Mouse (Mus musculus): Measurements from ENCODE around the gene B230307C23Rik. TPM values are rescaled to one million over a fixed set of nuclear protein-coding genes. Genes with fewer than 3 reads are reported as not detected.

B230307C23Rik gene
- polyA plus RNA-seq, 1 experiment: 13.6 TPM

GRCm38 (mm10) chr16:97958401-97958973, 38.6 kb upstream of the B230307C23Rik start:
- Histone ChIP-seq H3K27ac (ENCODE audit: control insufficient read depth, insufficient read depth, low read depth, low read length, poor library complexity) (no peak overlapping the region), H3K4me3 (replicated peaks; ENCODE audit: control insufficient read depth, low read depth, low read length) (no peak overlapping the region), H3K4me1 (ENCODE audit: control insufficient read depth, insufficient read depth, low read length) (no peaks in the 10 kb centered on the region)
- TF ChIP-seq CTCF (IDR thresholded peaks at IDR 0.05; ENCODE audit: control insufficient read depth, insufficient read depth, low read length): no peak
- no peak for TF ChIP-seq POLR2A (IDR thresholded peaks at IDR 0.05; ENCODE audit: borderline replicate concordance, control insufficient read depth, low read depth, low read length)

- whole genome bisulfite sequencing: 65% methylated on average over 3 of the region's 3 CpGs
- no peak overlapping the region for H3K27ac ChIP-seq (ENCODE audit: control insufficient read depth, insufficient read depth, low read depth, low read length, poor library complexity)
- H3K4me1 ChIP-seq (ENCODE audit: control insufficient read depth, insufficient read depth, low read length): peaks cover 1% of the 10 kb centered on the region; the same call in 1 of the 2 replicates
- TF ChIP-seq POLR2A (IDR thresholded peaks at IDR 0.05; ENCODE audit: borderline replicate concordance, control insufficient read depth, low read depth, low read length) (no peak), CTCF (IDR thresholded peaks at IDR 0.05; ENCODE audit: control insufficient read depth, insufficient read depth, low read length) (no peak)
- no peak overlapping the region for H3K4me3 ChIP-seq (replicated peaks; ENCODE audit: control insufficient read depth, low read depth, low read length)
Measured at GRCm38 (mm10) chr16:97960348-97960747, 36.8 kb upstream of the B230307C23Rik start.

- H3K27ac ChIP-seq (ENCODE audit: control insufficient read depth, insufficient read depth, low read depth, low read length, poor library complexity): peak overlapping the region; percentile 94
- WGBS: 5% methylated on average over 36 of the region's 36 CpGs
- TF ChIP-seq POLR2A (IDR thresholded peaks at IDR 0.05; ENCODE audit: borderline replicate concordance, control insufficient read depth, low read depth, low read length) (no peak), CTCF (IDR thresholded peaks at IDR 0.05; ENCODE audit: control insufficient read depth, insufficient read depth, low read length) (no peak)
- H3K4me3 ChIP-seq (replicated peaks; ENCODE audit: control insufficient read depth, low read depth, low read length): peak overlapping the region; percentile 83
- peaks cover 1% of the 10 kb centered on the region; the same call in 1 of the 2 replicates for H3K4me1 ChIP-seq (ENCODE audit: control insufficient read depth, insufficient read depth, low read length)
Measured at GRCm38 (mm10) chr16:97961381-97962150, 35.5 kb upstream of the B230307C23Rik start.

GRCm38 (mm10) chr16:97962151-97962948, 34.8 kb upstream of the B230307C23Rik start, which contains the start of the genes C2cd2 and Zbtb21:
TSS of gene C2cd2 (minus strand) at chr16:97962598.
TSS of gene Zbtb21 (minus strand) at chr16:97962622.
- Histone ChIP-seq H3K4me1 (ENCODE audit: control insufficient read depth, insufficient read depth, low read length) (peaks cover 1% of the 10 kb centered on the region; the same call in 1 of the 2 replicates), H3K27ac (ENCODE audit: control insufficient read depth, insufficient read depth, low read depth, low read length, poor library complexity) (peak within 1 kb of the TSS; percentile 94), H3K4me3 (replicated peaks; ENCODE audit: control insufficient read depth, low read depth, low read length) (peak within 1 kb of the TSS; percentile 83)
- no peak for TF ChIP-seq CTCF (IDR thresholded peaks at IDR 0.05; ENCODE audit: control insufficient read depth, insufficient read depth, low read length)
- TF ChIP-seq POLR2A (IDR thresholded peaks at IDR 0.05; ENCODE audit: borderline replicate concordance, control insufficient read depth, low read depth, low read length): peak; percentile 81
- WGBS: under 1% methylated on average over 78 of the region's 78 CpGs

- TF ChIP-seq POLR2A (IDR thresholded peaks at IDR 0.05; ENCODE audit: borderline replicate concordance, control insufficient read depth, low read depth, low read length): no peak
- no peak for TF ChIP-seq CTCF (IDR thresholded peaks at IDR 0.05; ENCODE audit: control insufficient read depth, insufficient read depth, low read length)
- no peak overlapping the region for H3K27ac ChIP-seq (ENCODE audit: control insufficient read depth, insufficient read depth, low read depth, low read length, poor library complexity)
- peaks cover 1% of the 10 kb centered on the region; the same call in 1 of the 2 replicates for H3K4me1 ChIP-seq (ENCODE audit: control insufficient read depth, insufficient read depth, low read length)
- H3K4me3 ChIP-seq (replicated peaks; ENCODE audit: control insufficient read depth, low read depth, low read length): no peak overlapping the region
- WGBS: 19% methylated on average over 3 of the region's 3 CpGs
Measured at GRCm38 (mm10) chr16:97963956-97964540, 33.1 kb upstream of the B230307C23Rik start.

- Histone ChIP-seq H3K4me3 (replicated peaks; ENCODE audit: control insufficient read depth, low read depth, low read length) (no peak overlapping the region), H3K4me1 (ENCODE audit: control insufficient read depth, insufficient read depth, low read length) (no peaks in the 10 kb centered on the region), H3K27ac (ENCODE audit: control insufficient read depth, insufficient read depth, low read depth, low read length, poor library complexity) (no peak overlapping the region)
- no peak for TF ChIP-seq POLR2A (IDR thresholded peaks at IDR 0.05; ENCODE audit: borderline replicate concordance, control insufficient read depth, low read depth, low read length)
- no peak for TF ChIP-seq CTCF (IDR thresholded peaks at IDR 0.05; ENCODE audit: control insufficient read depth, insufficient read depth, low read length)
- 54% methylated on average over 1 of the region's 1 CpGs for WGBS
Measured at GRCm38 (mm10) chr16:97977277-97977676, 19.8 kb upstream of the B230307C23Rik start.

GRCm38 (mm10) chr16:97977722-97978121, 19.4 kb upstream of the B230307C23Rik start:
- Histone ChIP-seq H3K27ac (ENCODE audit: control insufficient read depth, insufficient read depth, low read depth, low read length, poor library complexity) (no peak overlapping the region), H3K4me1 (ENCODE audit: control insufficient read depth, insufficient read depth, low read length) (no peaks in the 10 kb centered on the region), H3K4me3 (replicated peaks; ENCODE audit: control insufficient read depth, low read depth, low read length) (no peak overlapping the region)
- no peak for TF ChIP-seq POLR2A (IDR thresholded peaks at IDR 0.05; ENCODE audit: borderline replicate concordance, control insufficient read depth, low read depth, low read length)
- no peak for TF ChIP-seq CTCF (IDR thresholded peaks at IDR 0.05; ENCODE audit: control insufficient read depth, insufficient read depth, low read length)
- 63% methylated on average over 3 of the region's 3 CpGs for WGBS

Data from bone marrow, adult 2 months (tissue).